Mouse (Mus musculus): ENCODE measurements around the gene Uqcc1. TPM values are rescaled to one million over a fixed set of nuclear protein-coding genes. Genes with fewer than 3 reads are reported as not detected.
A peak's percentile ranks its signal among the peaks of the same experiment; 100 is the strongest.

Uqcc1 gene
- polyA plus RNA-seq, 1 experiment, result 12.1 TPM

DNA sequence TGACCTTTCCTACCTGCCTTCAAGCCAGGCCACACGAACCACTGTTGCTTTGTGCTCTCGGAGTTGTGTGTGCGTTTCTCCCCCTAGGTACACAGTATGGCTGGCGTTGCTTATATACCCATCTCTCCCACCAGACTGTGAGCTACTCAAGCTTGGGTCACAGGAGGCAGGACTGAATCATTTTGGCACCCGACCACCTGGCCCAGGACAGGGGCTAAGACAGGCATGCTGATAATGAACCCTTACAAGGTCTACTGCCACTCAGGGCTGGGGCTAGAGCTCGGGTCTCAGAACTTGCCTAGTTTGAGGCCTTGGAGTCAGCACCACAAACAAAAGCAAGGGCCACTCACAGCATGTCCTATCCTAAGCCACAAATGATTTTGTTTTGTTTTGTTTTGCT, 68.5 kb downstream of the Uqcc1 start:
- H3K4me3 ChIP-seq (ENCODE audit: extremely low read depth, insufficient read depth, insufficient read length), result no peak overlapping the region
- 92% methylated on average over 6 of the region's 6 CpGs for WGBS
- H3K27me3 ChIP-seq (ENCODE audit: control insufficient read depth, insufficient read depth, low read length), result no peaks in the 10 kb centered on the region
- no peak for DNase-seq (ENCODE audit: low read depth in 1 of 2, low spot score in 2 of 2)
- TF ChIP-seq POLR2A (IDR thresholded peaks at IDR 0.05; ENCODE audit: low read depth, low read length) (no peak), CTCF (IDR thresholded peaks at IDR 0.05; ENCODE audit: extremely low read depth, insufficient read depth, insufficient read length, insufficient replicate concordance) (no peak)
- H3K36me3 ChIP-seq (ENCODE audit: control insufficient read depth, insufficient read depth, low read length), result peaks cover 5% of the 10 kb centered on the region
- H3K27ac ChIP-seq (ENCODE audit: insufficient read depth, low read length), result no peak overlapping the region
- H3K4me1 ChIP-seq (ENCODE audit: control insufficient read depth, insufficient read depth, insufficient read length), result no peaks in the 10 kb centered on the region

DNA sequence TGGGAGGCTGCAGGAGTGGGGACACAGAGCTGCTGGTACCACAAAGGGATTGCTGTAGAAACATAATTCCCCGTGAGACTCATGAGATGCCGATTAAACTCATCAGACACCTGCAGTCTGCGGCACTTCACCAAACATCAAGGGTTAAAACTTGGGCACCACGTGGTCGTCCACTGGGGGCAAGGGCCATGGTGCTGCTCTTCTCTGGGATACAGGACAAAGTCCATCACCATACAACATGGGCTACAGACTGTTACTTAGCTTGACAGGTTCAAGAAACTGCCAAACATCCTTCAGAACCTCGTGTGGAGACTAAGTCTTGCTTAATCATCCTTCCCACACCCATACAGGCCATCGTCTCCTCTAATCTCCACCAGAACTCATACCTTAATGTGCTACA, 70.0 kb downstream of the Uqcc1 start:
- H3K36me3 ChIP-seq (ENCODE audit: control insufficient read depth, insufficient read depth, low read length), result peaks cover 5% of the 10 kb centered on the region
- 88% methylated on average over 7 of the region's 7 CpGs for WGBS
- TF ChIP-seq CTCF (IDR thresholded peaks at IDR 0.05; ENCODE audit: extremely low read depth, insufficient read depth, insufficient read length, insufficient replicate concordance), result no peak
- TF ChIP-seq POLR2A (IDR thresholded peaks at IDR 0.05; ENCODE audit: low read depth, low read length), result no peak

DNA sequence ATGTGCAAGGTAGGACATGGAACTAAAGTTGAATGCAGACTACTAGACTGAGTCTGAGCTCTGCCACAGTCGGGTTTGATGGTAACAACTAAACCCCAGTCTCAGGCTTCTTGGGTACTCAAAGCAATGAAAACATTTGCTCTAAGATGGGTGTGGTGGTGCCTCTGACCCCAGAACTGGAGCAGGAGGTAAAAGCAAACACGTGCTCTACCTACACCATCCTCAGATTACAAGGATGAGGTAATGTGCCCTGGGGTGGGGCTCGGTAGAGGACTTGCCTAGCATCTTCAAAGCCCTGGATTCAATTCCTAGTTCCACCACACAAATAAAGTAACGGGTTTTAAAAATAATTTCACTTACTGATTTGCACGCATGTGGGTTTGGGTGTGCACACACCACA, 77.6 kb downstream of the Uqcc1 start:
- no peak for DNase-seq (ENCODE audit: low read depth in 1 of 2, low spot score in 2 of 2)
- Histone ChIP-seq H3K4me3 (ENCODE audit: extremely low read depth, insufficient read depth, insufficient read length) (no peak overlapping the region), H3K27me3 (ENCODE audit: control insufficient read depth, insufficient read depth, low read length) (no peaks in the 10 kb centered on the region), H3K27ac (ENCODE audit: insufficient read depth, low read length) (no peak overlapping the region), H3K36me3 (ENCODE audit: control insufficient read depth, insufficient read depth, low read length) (peaks cover 20% of the 10 kb centered on the region), H3K4me1 (ENCODE audit: control insufficient read depth, insufficient read depth, insufficient read length) (no peaks in the 10 kb centered on the region)
- TF ChIP-seq POLR2A (IDR thresholded peaks at IDR 0.05; ENCODE audit: low read depth, low read length) (no peak), CTCF (IDR thresholded peaks at IDR 0.05; ENCODE audit: extremely low read depth, insufficient read depth, insufficient read length, insufficient replicate concordance) (no peak)
- 95% methylated on average over 5 of the region's 5 CpGs for WGBS

More for the DNA sequence above, 70.0 kb downstream of the Uqcc1 start:
- no peaks in the 10 kb centered on the region for H3K4me1 ChIP-seq (ENCODE audit: control insufficient read depth, insufficient read depth, insufficient read length)
- DNase-seq (ENCODE audit: low read depth in 1 of 2, low spot score in 2 of 2), result no peak
- H3K27ac ChIP-seq (ENCODE audit: insufficient read depth, low read length), result no peak overlapping the region
- no peak overlapping the region for H3K4me3 ChIP-seq (ENCODE audit: extremely low read depth, insufficient read depth, insufficient read length)
- no peaks in the 10 kb centered on the region for H3K27me3 ChIP-seq (ENCODE audit: control insufficient read depth, insufficient read depth, low read length)

DNA sequence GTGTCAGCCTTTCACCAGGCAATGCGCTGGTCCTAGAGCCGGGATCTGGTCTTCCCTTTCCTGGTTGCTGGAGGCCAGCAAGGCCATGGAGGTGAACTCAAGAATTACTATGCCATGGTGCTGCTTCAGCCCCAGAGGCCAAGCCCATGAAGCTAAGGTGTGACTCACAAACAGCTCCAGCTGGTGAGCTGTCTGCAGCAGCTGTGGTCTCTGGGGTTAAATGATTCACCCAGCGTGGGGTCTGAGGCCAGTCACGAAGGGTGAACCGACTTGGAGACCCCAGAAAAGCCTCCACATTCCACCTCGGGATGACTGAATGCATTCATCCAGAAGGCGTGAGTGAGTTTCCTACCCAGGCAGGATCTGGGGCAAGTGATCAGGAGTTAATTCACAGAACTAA, 80.0 kb downstream of the Uqcc1 start:
- Histone ChIP-seq H3K27me3 (ENCODE audit: control insufficient read depth, insufficient read depth, low read length) (no peaks in the 10 kb centered on the region), H3K4me1 (ENCODE audit: control insufficient read depth, insufficient read depth, insufficient read length) (no peaks in the 10 kb centered on the region), H3K4me3 (ENCODE audit: extremely low read depth, insufficient read depth, insufficient read length) (no peak overlapping the region), H3K27ac (ENCODE audit: insufficient read depth, low read length) (no peak overlapping the region), H3K36me3 (ENCODE audit: control insufficient read depth, insufficient read depth, low read length) (peaks cover 29% of the 10 kb centered on the region)
- TF ChIP-seq POLR2A (IDR thresholded peaks at IDR 0.05; ENCODE audit: low read depth, low read length) (no peak), CTCF (IDR thresholded peaks at IDR 0.05; ENCODE audit: extremely low read depth, insufficient read depth, insufficient read length, insufficient replicate concordance) (no peak)
- WGBS, result 91% methylated on average over 7 of the region's 7 CpGs
- no peak for DNase-seq (ENCODE audit: low read depth in 1 of 2, low spot score in 2 of 2)

DNA sequence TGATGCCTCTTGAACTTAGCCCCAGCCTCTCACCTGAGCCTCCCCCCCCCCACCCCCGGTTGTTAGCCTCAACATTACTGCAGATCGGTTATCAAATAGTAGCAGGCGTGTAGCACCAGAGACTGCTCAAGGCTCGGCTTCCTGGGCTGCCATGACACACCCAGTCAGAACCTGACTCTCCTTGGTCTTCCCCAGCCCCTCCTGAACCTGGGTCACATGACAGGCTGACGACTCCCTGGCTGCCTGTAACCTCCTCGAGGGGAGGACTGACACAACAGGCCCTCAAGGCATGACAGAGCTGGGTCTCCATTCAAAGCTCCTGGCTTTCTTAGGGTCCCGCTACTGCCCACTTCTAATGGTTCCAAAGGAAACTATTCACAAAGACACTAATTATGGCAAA, 80.6 kb downstream of the Uqcc1 start:
- peaks cover 29% of the 10 kb centered on the region for H3K36me3 ChIP-seq (ENCODE audit: control insufficient read depth, insufficient read depth, low read length)
- no peak for TF ChIP-seq CTCF (IDR thresholded peaks at IDR 0.05; ENCODE audit: extremely low read depth, insufficient read depth, insufficient read length, insufficient replicate concordance)
- TF ChIP-seq POLR2A (IDR thresholded peaks at IDR 0.05; ENCODE audit: low read depth, low read length), result no peak
- no peak for DNase-seq (ENCODE audit: low read depth in 1 of 2, low spot score in 2 of 2)
- H3K4me1 ChIP-seq (ENCODE audit: control insufficient read depth, insufficient read depth, insufficient read length), result no peaks in the 10 kb centered on the region
- H3K27me3 ChIP-seq (ENCODE audit: control insufficient read depth, insufficient read depth, low read length), result no peaks in the 10 kb centered on the region
- no peak overlapping the region for H3K4me3 ChIP-seq (ENCODE audit: extremely low read depth, insufficient read depth, insufficient read length)
- no peak overlapping the region for H3K27ac ChIP-seq (ENCODE audit: insufficient read depth, low read length)
- 76% methylated on average over 7 of the region's 7 CpGs for WGBS

DNA sequence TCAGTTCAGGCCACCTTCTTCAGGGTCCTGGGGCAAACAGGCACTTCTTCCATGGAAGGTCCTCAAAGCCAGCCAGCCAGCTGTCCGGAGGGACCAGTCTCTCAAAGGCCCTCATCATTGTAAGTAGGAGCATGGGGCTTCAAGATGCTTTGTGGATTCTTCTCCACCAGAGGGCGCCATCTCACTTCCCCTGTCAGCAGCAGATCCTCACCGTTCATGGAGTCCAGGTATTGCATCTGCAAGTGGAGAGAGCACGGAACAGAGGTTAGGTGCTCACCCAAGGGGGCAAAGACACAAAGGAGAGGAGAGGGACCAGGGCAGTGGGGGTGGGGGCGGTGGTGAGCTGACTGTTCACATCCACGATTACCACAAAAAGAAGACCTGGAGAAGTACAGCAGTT, 81.8 kb downstream of the Uqcc1 start:
- Histone ChIP-seq H3K4me1 (ENCODE audit: control insufficient read depth, insufficient read depth, insufficient read length) (no peaks in the 10 kb centered on the region), H3K27me3 (ENCODE audit: control insufficient read depth, insufficient read depth, low read length) (no peaks in the 10 kb centered on the region), H3K4me3 (ENCODE audit: extremely low read depth, insufficient read depth, insufficient read length) (no peak overlapping the region), H3K36me3 (ENCODE audit: control insufficient read depth, insufficient read depth, low read length) (peaks cover 28% of the 10 kb centered on the region), H3K27ac (ENCODE audit: insufficient read depth, low read length) (no peak overlapping the region)
- WGBS, result 39% methylated on average over 6 of the region's 6 CpGs
- DNase-seq (ENCODE audit: low read depth in 1 of 2, low spot score in 2 of 2), result peak; percentile 36 to 63
- TF ChIP-seq POLR2A (IDR thresholded peaks at IDR 0.05; ENCODE audit: low read depth, low read length), result no peak
- peak; percentile 70; the same call in 1 of the 2 replicates for TF ChIP-seq CTCF (IDR thresholded peaks at IDR 0.05; ENCODE audit: extremely low read depth, insufficient read depth, insufficient read length, insufficient replicate concordance)

DNA sequence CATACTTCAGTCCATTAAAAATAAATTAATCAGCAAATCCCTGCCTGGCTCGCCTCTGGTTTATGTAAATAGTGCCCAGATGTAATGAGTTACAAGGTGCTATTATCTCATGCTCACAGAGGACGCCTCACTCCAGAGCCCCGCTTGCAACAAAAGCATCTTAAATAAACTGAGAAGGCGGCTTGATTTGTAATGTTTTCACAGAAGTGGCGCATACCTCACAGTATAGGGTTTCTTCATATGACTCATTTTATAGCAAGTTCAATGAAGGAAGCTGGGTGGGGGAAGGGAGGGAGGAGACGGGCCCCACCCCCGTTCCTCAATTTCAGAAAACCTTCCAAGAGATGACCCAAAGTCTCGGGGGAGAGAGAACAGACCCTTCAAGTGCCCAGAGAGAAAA, 83.2 kb downstream of the Uqcc1 start:
- WGBS, result 90% methylated on average over 8 of the region's 8 CpGs
- Histone ChIP-seq H3K36me3 (ENCODE audit: control insufficient read depth, insufficient read depth, low read length) (peaks cover 27% of the 10 kb centered on the region), H3K27me3 (ENCODE audit: control insufficient read depth, insufficient read depth, low read length) (no peaks in the 10 kb centered on the region)

More for the DNA sequence above, 83.2 kb downstream of the Uqcc1 start:
- TF ChIP-seq CTCF (IDR thresholded peaks at IDR 0.05; ENCODE audit: extremely low read depth, insufficient read depth, insufficient read length, insufficient replicate concordance) (no peak), POLR2A (IDR thresholded peaks at IDR 0.05; ENCODE audit: low read depth, low read length) (no peak)
- H3K4me1 ChIP-seq (ENCODE audit: control insufficient read depth, insufficient read depth, insufficient read length), result no peaks in the 10 kb centered on the region
- DNase-seq (ENCODE audit: low read depth in 1 of 2, low spot score in 2 of 2), result no peak
- H3K4me3 ChIP-seq (ENCODE audit: extremely low read depth, insufficient read depth, insufficient read length), result no peak overlapping the region
- no peak overlapping the region for H3K27ac ChIP-seq (ENCODE audit: insufficient read depth, low read length)
